Mouse (Mus musculus) kidney, embryonic 15.5 days (tissue): ENCODE measurements around the gene Gen1. TPM values are rescaled to one million over a fixed set of nuclear protein-coding genes. Genes with fewer than 3 reads are reported as not detected.

Experiments
- ATAC-seq: fragments of 200-750 bp; cut with Nextera tagmentation; replicated peaks from 2 replicates; pipeline ENCODE4 v1.8.0; 2017; ENCODE audit warnings: moderate TSS enrichment; ENCODE audit not compliant: low FRiP score
- H3K27ac ChIP-seq: fragments of 300-500 bp; sonication (generic); 2 replicates; pipeline ENCODE4 v1.5.1; 2015; ENCODE audit warnings: mild to moderate bottlenecking, inconsistent platforms
- H3K27me3 ChIP-seq: fragments of 300-500 bp; sonication (generic); 2 replicates; pipeline ENCODE4 v1.6.1; 2015; ENCODE audit warnings: inconsistent platforms
- H3K36me3 ChIP-seq: fragments of 300-500 bp; sonication (generic); 2 replicates; pipeline ENCODE4 v1.6.1; 2015; ENCODE audit warnings: inconsistent platforms
- H3K4me1 ChIP-seq: fragments of 300-500 bp; sonication (generic); 2 replicates; pipeline ENCODE4 v1.6.1; 2015; ENCODE audit warnings: inconsistent platforms
- H3K4me2 ChIP-seq: fragments of 300-500 bp; sonication (generic); 2 replicates; pipeline ENCODE4 v1.6.1; 2015; ENCODE audit warnings: moderate library complexity, mild to moderate bottlenecking, inconsistent platforms
- H3K4me3 ChIP-seq: fragments of 300-500 bp; sonication (generic); replicated peaks from 2 replicates; pipeline ENCODE4 v1.5.1; 2015; ENCODE audit warnings: mild to moderate bottlenecking, inconsistent platforms
- H3K9ac ChIP-seq: fragments of 300-500 bp; sonication (generic); 2 replicates; pipeline ENCODE4 v1.6.1; 2015; ENCODE audit warnings: mild to moderate bottlenecking, inconsistent platforms
- H3K9me3 ChIP-seq: fragments of 300-500 bp; sonication (generic); replicated peaks from 2 replicates; pipeline ENCODE4 v1.6.1; 2016; ENCODE audit warnings: inconsistent platforms
- WGBS: fragments of 180-500 bp; shearing (Covaris S2); methylation state at CpG from one replicate; pipeline ENCODE4 v1.1.7; 2015; ENCODE audit warnings: mixed read lengths; 5-methylcytosine and 5-hydroxymethylcytosine counted together
- polyA plus RNA-seq: library from polyadenylated mRNA; unstranded; fragments of >200 nt; fragmentation: Nextera tagmentation; extraction: Ambion mirVana; gene quantifications from 2 replicates; pipeline ENCODE4 v1.2.1, GENCODE M21; 2015

Gene Gen1
- polyA plus RNA-seq, 1 experiment from 2014 or later, result 9.6 TPM

- ATAC-seq, result no peak
- H3K4me1 ChIP-seq, result peaks cover 27% of the 10 kb centered on the region
- H3K27ac ChIP-seq, result peak overlapping the region; percentile 90
- no peaks in the 10 kb centered on the region for H3K9me3 ChIP-seq
- peak overlapping the region; percentile 89 for H3K9ac ChIP-seq
- no peaks in the 10 kb centered on the region for H3K36me3 ChIP-seq
- H3K4me3 ChIP-seq, result peak overlapping the region; percentile 83
- H3K4me2 ChIP-seq, result peak overlapping the region; percentile 92
- H3K27me3 ChIP-seq, result no peaks in the 10 kb centered on the region
- under 1% methylated on average over 4 of the region's 4 CpGs for WGBS
Observed at GRCm38 (mm10) chr12:11267030-11267429, 1.4 kb upstream of the Gen1 start.

- under 1% methylated on average over 51 of the region's 51 CpGs for WGBS
Observed at GRCm38 (mm10) chr12:11266282-11266985, 833 bp upstream of the Gen1 start.

GRCm38 (mm10) chr12:11264895-11265294, 706 bp downstream of the Gen1 start:
- ATAC-seq, result no peak
- peak overlapping the region; percentile 79 for H3K9ac ChIP-seq
- H3K27ac ChIP-seq, result peak overlapping the region; percentile 90
- peak overlapping the region; percentile 92 for H3K4me2 ChIP-seq
- peak overlapping the region; percentile 83 for H3K4me3 ChIP-seq
- H3K36me3 ChIP-seq, result no peaks in the 10 kb centered on the region
- no peaks in the 10 kb centered on the region for H3K9me3 ChIP-seq
- 1% methylated on average over 13 of the region's 13 CpGs for WGBS
- peaks cover 27% of the 10 kb centered on the region for H3K4me1 ChIP-seq
- H3K27me3 ChIP-seq, result no peaks in the 10 kb centered on the region

More at GRCm38 (mm10) chr12:11266282-11266985, 833 bp upstream of the Gen1 start:
- peak overlapping the region; percentile 90 for H3K27ac ChIP-seq
- peak overlapping the region; percentile 89 for H3K9ac ChIP-seq
- no peaks in the 10 kb centered on the region for H3K27me3 ChIP-seq
- H3K4me3 ChIP-seq, result peak overlapping the region; percentile 83
- H3K9me3 ChIP-seq, result no peaks in the 10 kb centered on the region
- H3K4me2 ChIP-seq, result peak overlapping the region; percentile 92
- H3K4me1 ChIP-seq, result peaks cover 27% of the 10 kb centered on the region
- peak; percentile 76 for ATAC-seq
- H3K36me3 ChIP-seq, result no peaks in the 10 kb centered on the region

- Histone ChIP-seq H3K27me3 (no peaks in the 10 kb centered on the region), H3K4me1 (no peaks in the 10 kb centered on the region), H3K9me3 (no peaks in the 10 kb centered on the region), H3K4me2 (no peak overlapping the region), H3K27ac (no peak overlapping the region), H3K9ac (no peak overlapping the region), H3K4me3 (no peak overlapping the region), H3K36me3 (peaks cover 53% of the 10 kb centered on the region)
- no peak for ATAC-seq
- 76% methylated on average over 3 of the region's 3 CpGs for WGBS
Observed at GRCm38 (mm10) chr12:11250322-11250721, 15.3 kb downstream of the Gen1 start.

GRCm38 (mm10) chr12:11247460-11247859, 18.1 kb downstream of the Gen1 start:
- WGBS, result 91% methylated on average over 1 of the region's 1 CpGs
- H3K27ac ChIP-seq, result no peak overlapping the region
- no peak overlapping the region for H3K4me3 ChIP-seq
- no peaks in the 10 kb centered on the region for H3K9me3 ChIP-seq
- no peaks in the 10 kb centered on the region for H3K4me1 ChIP-seq
- peaks cover 52% of the 10 kb centered on the region for H3K36me3 ChIP-seq
- H3K27me3 ChIP-seq, result no peaks in the 10 kb centered on the region
- H3K9ac ChIP-seq, result no peak overlapping the region
- H3K4me2 ChIP-seq, result no peak overlapping the region
- no peak for ATAC-seq

- no peak overlapping the region for H3K9ac ChIP-seq
- no peak overlapping the region for H3K4me2 ChIP-seq
- no peaks in the 10 kb centered on the region for H3K4me1 ChIP-seq
- WGBS, result 72% methylated on average over 2 of the region's 2 CpGs
- peaks cover 2% of the 10 kb centered on the region for H3K36me3 ChIP-seq
- H3K27me3 ChIP-seq, result no peaks in the 10 kb centered on the region
- no peak for ATAC-seq
- H3K27ac ChIP-seq, result no peak overlapping the region
- H3K4me3 ChIP-seq, result no peak overlapping the region
- no peaks in the 10 kb centered on the region for H3K9me3 ChIP-seq
Observed at GRCm38 (mm10) chr12:11235996-11236395, 29.6 kb downstream of the Gen1 start.

- WGBS, result 69% methylated on average over 2 of the region's 2 CpGs
- H3K36me3 ChIP-seq, result no peaks in the 10 kb centered on the region
- H3K9ac ChIP-seq, result no peak overlapping the region
Observed at GRCm38 (mm10) chr12:11230267-11230666, 35.3 kb downstream of the Gen1 start.

GRCm38 (mm10) chr12:11226529-11227268, 38.9 kb downstream of the Gen1 start:
- ATAC-seq, result no peak
- Histone ChIP-seq H3K4me3 (no peak overlapping the region), H3K27ac (no peak overlapping the region), H3K27me3 (no peaks in the 10 kb centered on the region), H3K4me1 (peaks cover 11% of the 10 kb centered on the region), H3K9ac (no peak overlapping the region), H3K36me3 (no peaks in the 10 kb centered on the region), H3K9me3 (no peaks in the 10 kb centered on the region), H3K4me2 (no peak overlapping the region)
- 45% methylated on average over 5 of the region's 5 CpGs for WGBS

More at GRCm38 (mm10) chr12:11230267-11230666, 35.3 kb downstream of the Gen1 start:
- Histone ChIP-seq H3K9me3 (no peaks in the 10 kb centered on the region), H3K27me3 (no peaks in the 10 kb centered on the region), H3K4me1 (peaks cover 5% of the 10 kb centered on the region; the same call in 1 of the 2 replicates), H3K27ac (no peak overlapping the region), H3K4me3 (no peak overlapping the region), H3K4me2 (no peak overlapping the region)
- ATAC-seq, result no peak

GRCm38 (mm10) chr12:11226123-11226522, 39.5 kb downstream of the Gen1 start:
- peaks cover 11% of the 10 kb centered on the region for H3K4me1 ChIP-seq
- 59% methylated on average over 1 of the region's 1 CpGs for WGBS
- H3K9ac ChIP-seq, result no peak overlapping the region

GRCm38 (mm10) chr12:11224722-11225121, 40.9 kb downstream of the Gen1 start:
- H3K9me3 ChIP-seq, result no peaks in the 10 kb centered on the region
- no peak overlapping the region for H3K4me2 ChIP-seq
- H3K4me1 ChIP-seq, result peaks cover 11% of the 10 kb centered on the region
- H3K36me3 ChIP-seq, result no peaks in the 10 kb centered on the region
- no peak overlapping the region for H3K9ac ChIP-seq
- H3K4me3 ChIP-seq, result no peak overlapping the region
- H3K27ac ChIP-seq, result no peak overlapping the region
- 4% methylated on average over 5 of the region's 5 CpGs for WGBS
- H3K27me3 ChIP-seq, result no peaks in the 10 kb centered on the region
- no peak for ATAC-seq

More at GRCm38 (mm10) chr12:11226123-11226522, 39.5 kb downstream of the Gen1 start:
- Histone ChIP-seq H3K27me3 (no peaks in the 10 kb centered on the region), H3K27ac (no peak overlapping the region), H3K9me3 (no peaks in the 10 kb centered on the region), H3K36me3 (no peaks in the 10 kb centered on the region), H3K4me2 (no peak overlapping the region), H3K4me3 (no peak overlapping the region)
- ATAC-seq, result no peak

- Histone ChIP-seq H3K4me3 (no peak overlapping the region), H3K27ac (no peak overlapping the region), H3K9me3 (no peaks in the 10 kb centered on the region), H3K36me3 (no peaks in the 10 kb centered on the region), H3K27me3 (no peaks in the 10 kb centered on the region), H3K4me2 (no peak overlapping the region), H3K9ac (no peak overlapping the region), H3K4me1 (peaks cover 11% of the 10 kb centered on the region)
- WGBS, result 81% methylated on average over 10 of the region's 10 CpGs
- peak; percentile 54; the same call in 1 of the 2 replicates for ATAC-seq
Observed at GRCm38 (mm10) chr12:11223090-11223489, 42.5 kb downstream of the Gen1 start.

- Histone ChIP-seq H3K9ac (no peak overlapping the region), H3K27ac (no peak overlapping the region), H3K36me3 (no peaks in the 10 kb centered on the region), H3K27me3 (no peaks in the 10 kb centered on the region), H3K9me3 (no peaks in the 10 kb centered on the region), H3K4me1 (peaks cover 11% of the 10 kb centered on the region), H3K4me2 (no peak overlapping the region), H3K4me3 (no peak overlapping the region)
- 67% methylated on average over 3 of the region's 3 CpGs for WGBS
- ATAC-seq, result no peak
Observed at GRCm38 (mm10) chr12:11222566-11222965, 43.0 kb downstream of the Gen1 start.
